Mouse (Mus musculus): Measurements from ENCODE around the gene Vmn1r37.
"Not testable (repeated sequence)": the region's sequence is repeated elsewhere in the genome, so short reads cannot be mapped to it uniquely, and the experiment has no call there.

Vmn1r37 gene

DNA sequence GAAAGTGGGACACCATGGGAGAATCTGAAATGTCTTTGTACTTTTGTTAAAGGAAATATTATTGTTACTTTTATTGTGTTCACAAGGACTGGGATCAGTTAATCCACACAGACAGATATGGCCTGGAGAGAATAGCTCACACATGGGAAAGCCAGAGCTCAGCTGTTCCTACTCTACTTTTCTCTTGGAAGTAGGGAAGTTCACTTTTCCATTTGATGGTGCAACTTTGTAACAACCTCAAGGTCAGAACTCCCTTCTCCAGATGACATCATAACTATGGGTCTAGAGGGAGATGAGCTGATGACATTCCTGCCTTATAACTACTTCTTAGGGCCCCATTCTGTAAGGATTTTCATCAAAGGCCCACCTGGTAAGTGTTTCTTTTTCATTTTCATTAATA lies at the start of gene Vmn1r37:
Gene Vmn1r37, plus strand, starts transcription at position 301 of the 400 bp plus-strand sequence.
- DNase-seq (ENCODE audit: low spot score), result not testable (repeated sequence)

DNA sequence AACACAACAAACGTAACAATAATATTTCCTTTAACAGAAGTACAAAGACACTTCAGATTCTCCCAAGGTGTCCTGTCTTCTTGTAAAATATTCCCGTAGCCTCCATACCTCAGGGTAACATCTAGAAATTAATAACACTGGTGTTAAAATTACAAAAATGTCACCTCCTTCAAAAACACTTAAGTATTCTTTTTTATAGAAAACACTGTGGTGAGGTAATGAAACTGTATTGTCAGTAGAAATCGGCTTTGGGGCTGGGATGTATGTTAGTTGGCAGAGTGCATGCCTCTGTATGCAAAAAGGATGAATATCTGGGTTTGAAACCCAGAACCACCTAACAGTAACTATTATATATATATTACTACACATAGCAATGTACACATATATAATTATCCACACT lies 43.4 kb upstream of the Vmn1r37 start, which contains the start of gene Vmn1r35:
Gene Vmn1r35, minus strand, starts transcription at position 101 of the 400 bp plus-strand sequence.
- no peak for DNase-seq (ENCODE audit: low spot score)

DNA sequence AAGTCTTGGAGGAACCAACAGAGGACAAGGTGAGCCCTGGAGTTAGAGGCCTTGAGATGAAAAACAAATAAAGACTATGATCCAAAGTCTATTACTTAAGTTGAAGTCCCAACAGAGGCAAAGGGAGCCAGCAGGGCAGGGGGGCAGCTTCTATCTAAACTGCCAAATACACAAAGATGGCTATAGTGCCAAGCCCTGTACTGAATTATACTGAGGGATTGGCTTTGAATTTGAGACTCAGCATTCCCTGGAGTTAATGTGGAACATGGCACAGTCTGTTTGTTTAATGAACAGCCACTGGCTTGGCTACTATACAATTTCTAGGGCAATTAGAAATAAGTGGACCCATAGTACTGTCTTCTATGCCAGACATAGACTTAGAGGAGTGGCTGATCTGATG lies 20.3 kb upstream of the Vmn1r37 start:
- DNase-seq (ENCODE audit: low spot score), result no peak

DNA sequence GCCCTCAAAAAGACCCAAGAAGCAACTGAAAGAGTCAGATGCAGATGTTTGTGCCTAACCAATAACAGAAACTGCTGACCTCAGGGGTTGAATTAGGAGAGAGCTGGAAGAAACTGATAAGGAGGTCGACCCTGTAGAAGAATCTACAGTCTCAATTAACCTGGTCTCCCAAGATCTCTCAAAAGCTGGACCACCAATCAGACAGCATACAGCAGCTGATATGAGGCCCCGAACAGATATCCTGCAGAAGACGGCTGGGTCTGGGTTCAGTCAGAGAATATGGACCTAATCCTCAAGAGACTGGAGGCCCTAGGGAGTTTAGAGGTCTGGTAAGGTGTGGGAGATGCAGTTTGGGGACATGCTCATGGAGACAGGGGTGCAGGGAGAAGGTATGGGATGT lies 15.3 kb upstream of the Vmn1r37 start:
- no peak for DNase-seq (ENCODE audit: low spot score)

DNA sequence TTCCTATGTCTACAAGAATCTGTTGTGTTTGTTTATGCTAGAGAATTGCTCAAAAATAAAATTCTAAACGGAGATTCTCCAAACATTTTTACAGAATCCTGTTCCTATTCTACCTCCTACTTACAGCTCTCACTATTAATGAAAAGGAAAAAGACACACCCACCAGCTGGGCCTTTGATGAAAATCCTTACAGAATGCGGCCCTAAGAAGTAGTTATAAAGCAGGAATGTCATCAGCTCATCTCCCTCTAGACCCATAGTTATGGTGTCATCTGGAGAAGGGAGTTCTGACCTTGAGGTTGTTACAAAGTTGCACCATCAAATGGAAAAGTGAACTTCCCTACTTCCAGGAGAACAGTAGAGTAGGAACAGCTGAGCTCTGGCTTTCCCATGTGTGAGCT lies 10.1 kb upstream of the Vmn1r37 start, which contains the start of gene Vmn1r36:
Gene Vmn1r36, minus strand, starts transcription at position 101 of the 400 bp plus-strand sequence.
- DNase-seq (ENCODE audit: low spot score), result not testable (repeated sequence)

DNA sequence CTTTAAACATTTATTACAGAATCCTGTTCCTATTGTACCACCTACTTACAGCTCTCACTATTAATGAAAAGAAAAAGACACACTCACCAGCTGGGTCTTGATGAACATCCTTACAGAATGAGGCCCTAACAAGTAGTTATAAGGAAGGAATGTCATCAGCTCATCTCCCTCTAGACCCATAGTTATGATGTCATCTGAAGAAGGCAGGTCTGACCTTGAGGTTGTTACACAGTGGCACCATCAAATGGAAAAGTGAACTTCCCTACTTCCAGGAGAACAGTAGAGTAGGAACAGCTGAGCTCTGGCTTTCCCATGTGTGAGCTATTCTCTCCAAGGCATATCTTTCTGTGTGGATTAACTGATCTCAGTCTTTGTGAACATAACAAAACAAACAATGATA lies 53.3 kb downstream of the Vmn1r37 start, which contains the start of gene Vmn1r38:
Gene Vmn1r38, minus strand, starts transcription at position 101 of the 400 bp plus-strand sequence.
- not testable (repeated sequence) for DNase-seq (ENCODE audit: low spot score)

All from ovary, postnatal 10 days (tissue).